Mouse (Mus musculus) E14TG2a.4 (cell line): ENCODE data around the gene C2cd4b.

Source experiments
- H3K27me3 ChIP-seq: 2 replicates; pipeline ENCODE4 v1.6.1; 2014; ENCODE audit warnings: low read length, control low read depth; ENCODE audit not compliant: insufficient read depth
- H3K36me3 ChIP-seq: 2 replicates; pipeline ENCODE4 v1.6.1; 2014; ENCODE audit warnings: low read length, control low read depth; ENCODE audit not compliant: insufficient read depth
- H3K4me1 ChIP-seq: replicated peaks from 2 replicates; pipeline ENCODE4 v1.6.1; 2014; ENCODE audit warnings: low read depth, low read length, control low read depth
- H3K4me3 ChIP-seq: replicated peaks from 2 replicates; pipeline ENCODE4 v1.5.1; 2014; ENCODE audit warnings: mild to moderate bottlenecking, low read length
- H3K9me3 ChIP-seq: 2 replicates; pipeline ENCODE4 v1.6.1; 2014; ENCODE audit warnings: low read length, control low read depth
- CTCF ChIP-seq: conservative IDR thresholded peaks from 2 replicates; pipeline ENCODE4 v1.5.1; 2014; ENCODE audit warnings: low read length
- NANOG ChIP-seq: IDR thresholded peaks from 2 replicates; pipeline ENCODE4 v1.6.1; 2014; ENCODE audit warnings: borderline replicate concordance, low read length, mixed read lengths
- POU5F1 ChIP-seq: IDR thresholded peaks from 2 replicates; pipeline ENCODE4 v1.6.1; 2014; ENCODE audit warnings: low read length, borderline replicate concordance

Gene C2cd4b

GRCm38 (mm10) chr9:67766405-67766804 is 7.2 kb downstream of the C2cd4b start:
- Histone ChIP-seq H3K36me3 (no peaks in the 10 kb centered on the region), H3K27me3 (peaks cover 24% of the 10 kb centered on the region), H3K4me3 (no peak overlapping the region), H3K9me3 (peaks cover 11% of the 10 kb centered on the region), H3K4me1 (peaks cover 15% of the 10 kb centered on the region)
- no peak for TF ChIP-seq POU5F1
- no peak for TF ChIP-seq CTCF
- no peak for TF ChIP-seq NANOG

GRCm38 (mm10) chr9:67766948-67767347 is 7.7 kb downstream of the C2cd4b start:
- peaks cover 19% of the 10 kb centered on the region for H3K27me3 ChIP-seq
- TF ChIP-seq POU5F1 (no peak), NANOG (no peak), CTCF (no peak)
- H3K36me3 ChIP-seq: no peaks in the 10 kb centered on the region
- H3K4me3 ChIP-seq: 0 out of 2 replicates have a peak overlapping the region, but pooled peaks have one; percentile 20
- H3K9me3 ChIP-seq: peaks cover 11% of the 10 kb centered on the region
- peaks cover 15% of the 10 kb centered on the region for H3K4me1 ChIP-seq

- peaks cover 15% of the 10 kb centered on the region for H3K4me1 ChIP-seq
- H3K9me3 ChIP-seq: no peaks in the 10 kb centered on the region
- no peak overlapping the region for H3K4me3 ChIP-seq
- H3K36me3 ChIP-seq: no peaks in the 10 kb centered on the region
- TF ChIP-seq CTCF (no peak), NANOG (no peak), POU5F1 (no peak)
- H3K27me3 ChIP-seq: peaks cover 10% of the 10 kb centered on the region; the same call in 1 of the 2 replicates
These were observed 9.6 kb downstream of the C2cd4b start for GRCm38 (mm10) chr9:67768843-67769242.

- no peak overlapping the region for H3K4me3 ChIP-seq
- H3K4me1 ChIP-seq: peaks cover 15% of the 10 kb centered on the region
- H3K36me3 ChIP-seq: no peaks in the 10 kb centered on the region
- 0 out of 2 replicates have a peak, but pooled peaks cover 5% of the 10 kb centered on the region for H3K27me3 ChIP-seq
- no peak for TF ChIP-seq POU5F1
- TF ChIP-seq NANOG: no peak
- TF ChIP-seq CTCF: no peak
- no peaks in the 10 kb centered on the region for H3K9me3 ChIP-seq
These were observed 10.2 kb downstream of the C2cd4b start for GRCm38 (mm10) chr9:67769401-67769800.

- Histone ChIP-seq H3K27me3 (0 out of 2 replicates have a peak, but pooled peaks cover 3% of the 10 kb centered on the region), H3K9me3 (peaks cover 3% of the 10 kb centered on the region; the same call in 1 of the 2 replicates), H3K36me3 (no peaks in the 10 kb centered on the region), H3K4me1 (peaks cover 14% of the 10 kb centered on the region), H3K4me3 (no peak overlapping the region)
- TF ChIP-seq NANOG (no peak), CTCF (no peak), POU5F1 (no peak)
These were observed 12.1 kb downstream of the C2cd4b start for GRCm38 (mm10) chr9:67771293-67771692.

- Histone ChIP-seq H3K36me3 (no peaks in the 10 kb centered on the region), H3K4me3 (no peak overlapping the region), H3K27me3 (0 out of 2 replicates have a peak, but pooled peaks cover 3% of the 10 kb centered on the region), H3K9me3 (peaks cover 3% of the 10 kb centered on the region; the same call in 1 of the 2 replicates), H3K4me1 (no peaks in the 10 kb centered on the region)
- TF ChIP-seq CTCF: no peak
- TF ChIP-seq POU5F1: no peak
- TF ChIP-seq NANOG: no peak
These were observed 15.0 kb downstream of the C2cd4b start for GRCm38 (mm10) chr9:67774201-67774600.

GRCm38 (mm10) chr9:67778553-67778952 is 19.3 kb downstream of the C2cd4b start:
- no peaks in the 10 kb centered on the region for H3K36me3 ChIP-seq
- no peak overlapping the region for H3K4me3 ChIP-seq
- no peaks in the 10 kb centered on the region for H3K27me3 ChIP-seq
- H3K9me3 ChIP-seq: peaks cover 3% of the 10 kb centered on the region; the same call in 1 of the 2 replicates
- TF ChIP-seq CTCF (no peak), NANOG (no peak), POU5F1 (no peak)
- no peaks in the 10 kb centered on the region for H3K4me1 ChIP-seq

- Histone ChIP-seq H3K36me3 (no peaks in the 10 kb centered on the region), H3K27me3 (no peaks in the 10 kb centered on the region), H3K9me3 (no peaks in the 10 kb centered on the region), H3K4me1 (peaks cover 5% of the 10 kb centered on the region), H3K4me3 (no peak overlapping the region)
- no peak for TF ChIP-seq POU5F1
These were observed 23.5 kb downstream of the C2cd4b start for GRCm38 (mm10) chr9:67782786-67783185.

GRCm38 (mm10) chr9:67783464-67783863 is 24.2 kb downstream of the C2cd4b start:
- TF ChIP-seq CTCF (no peak), POU5F1 (no peak), NANOG (no peak)
- Histone ChIP-seq H3K4me3 (no peak overlapping the region), H3K4me1 (peaks cover 9% of the 10 kb centered on the region), H3K36me3 (no peaks in the 10 kb centered on the region), H3K27me3 (peaks cover 4% of the 10 kb centered on the region; the same call in 1 of the 2 replicates), H3K9me3 (no peaks in the 10 kb centered on the region)
